Mouse (Mus musculus) embryonic fibroblast, embryonic 13.5 days (primary cell): ENCODE results near the gene Fyttd1.

ENCODE experiments used
- CTCF ChIP-seq: IDR thresholded peaks from 2 replicates; pipeline ENCODE4 v1.5.1; 2011; ENCODE audit warnings: mild to moderate bottlenecking, control low read depth, low read length, moderate library complexity, borderline replicate concordance; ENCODE audit not compliant: insufficient read depth
- POLR2A ChIP-seq: IDR thresholded peaks from 2 replicates; pipeline ENCODE4 v1.6.1; 2011; ENCODE audit warnings: low read depth, mild to moderate bottlenecking, control low read depth, low read length, moderate library complexity

DNA sequence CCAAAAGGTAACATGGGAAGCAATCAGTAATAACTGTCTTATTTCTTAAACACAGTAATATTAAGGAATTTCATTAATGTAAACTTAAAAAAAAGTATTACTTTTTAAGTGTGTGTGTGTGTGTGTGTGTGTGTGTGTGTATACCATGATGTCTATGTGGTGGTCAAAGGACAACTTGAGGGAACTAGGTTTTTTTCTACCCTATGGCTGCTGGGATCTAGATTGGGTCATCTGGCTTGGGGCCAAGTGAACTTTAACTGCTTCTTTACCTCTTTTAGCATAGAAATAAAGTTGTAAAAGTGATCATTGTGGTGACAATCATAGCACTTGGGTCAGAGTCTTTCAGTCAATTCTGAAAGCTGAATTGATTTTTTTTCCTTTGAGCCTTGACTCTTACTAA lies 18.8 kb downstream of the Fyttd1 start:
- TF ChIP-seq CTCF (no peak), POLR2A (no peak)
